Mouse (Mus musculus): ENCODE results near the gene Iqck.

Gene Iqck

DNA sequence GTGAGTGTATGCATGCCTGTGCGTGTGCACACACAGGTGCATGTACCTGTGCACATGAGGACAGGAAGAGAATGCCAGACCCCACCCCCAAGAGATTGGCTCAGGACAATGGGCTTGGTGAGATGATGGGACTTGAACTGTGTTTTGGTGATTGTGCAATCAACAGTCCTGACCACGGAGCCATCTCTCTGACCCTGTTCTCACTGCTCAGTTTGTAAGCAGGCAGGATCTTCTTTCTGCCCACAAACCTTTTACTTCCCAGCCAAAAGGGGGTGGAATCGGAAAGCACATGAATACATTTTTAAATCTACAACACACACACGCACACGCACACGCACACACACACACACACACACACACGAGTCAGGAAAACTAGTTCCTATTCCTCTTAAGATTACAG is 56.0 kb downstream of the Iqck start:
- DNase-seq (ENCODE audit: low read depth, low spot score) = no peak

DNA sequence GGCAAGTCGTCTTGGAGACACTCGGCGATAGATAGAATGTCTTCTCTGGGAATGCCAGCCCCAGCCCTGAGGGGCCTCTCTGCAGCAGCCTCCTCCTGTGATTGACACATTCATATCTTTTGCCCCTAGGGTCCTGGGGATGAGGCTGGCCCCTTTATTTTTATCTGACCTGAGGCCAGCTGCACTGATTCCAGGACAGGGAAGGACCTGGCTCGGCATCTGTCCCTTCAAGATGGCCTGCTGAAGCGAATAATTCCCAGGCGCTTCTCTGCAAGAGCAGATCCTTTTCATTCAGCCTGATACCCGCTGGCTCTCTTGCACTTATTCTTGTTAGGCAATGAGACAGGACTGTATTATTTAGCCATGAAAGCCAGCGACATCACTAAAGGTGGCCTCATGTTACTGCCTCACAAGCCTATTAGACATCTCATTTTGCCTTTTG is 56.5 kb downstream of the Iqck start:
- no peak for DNase-seq (ENCODE audit: low read depth, low spot score)

DNA sequence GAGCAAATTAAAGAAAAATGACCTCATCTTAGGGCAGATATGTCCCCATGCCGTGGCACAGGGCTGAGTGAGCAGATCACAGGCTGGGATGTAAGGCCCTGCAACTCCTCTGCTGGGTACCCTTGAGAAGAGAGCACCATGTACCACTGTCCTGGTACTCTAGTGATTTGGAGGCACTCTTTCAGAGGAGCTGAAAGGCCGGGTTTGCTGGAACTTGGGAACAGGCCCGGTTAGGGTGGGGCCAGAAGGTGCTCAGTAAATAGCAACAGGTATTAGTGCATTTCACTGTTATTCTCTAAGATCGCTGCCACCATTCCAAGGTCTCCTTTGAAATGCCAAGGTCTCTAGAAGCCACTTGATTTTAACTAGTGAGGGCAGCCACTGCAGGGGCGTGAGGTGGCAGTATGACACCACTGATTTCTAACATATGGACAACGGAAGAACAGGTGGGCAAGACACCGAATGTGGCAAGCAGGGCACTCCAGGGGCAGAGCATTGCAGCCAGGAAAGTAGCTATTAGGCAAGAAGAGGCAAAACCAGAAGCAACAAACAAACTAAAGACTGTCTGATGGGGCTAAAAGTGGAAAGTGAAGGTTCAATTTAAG is 59.1 kb downstream of the Iqck start:
- no peak for DNase-seq (ENCODE audit: low read depth, low spot score)

DNA sequence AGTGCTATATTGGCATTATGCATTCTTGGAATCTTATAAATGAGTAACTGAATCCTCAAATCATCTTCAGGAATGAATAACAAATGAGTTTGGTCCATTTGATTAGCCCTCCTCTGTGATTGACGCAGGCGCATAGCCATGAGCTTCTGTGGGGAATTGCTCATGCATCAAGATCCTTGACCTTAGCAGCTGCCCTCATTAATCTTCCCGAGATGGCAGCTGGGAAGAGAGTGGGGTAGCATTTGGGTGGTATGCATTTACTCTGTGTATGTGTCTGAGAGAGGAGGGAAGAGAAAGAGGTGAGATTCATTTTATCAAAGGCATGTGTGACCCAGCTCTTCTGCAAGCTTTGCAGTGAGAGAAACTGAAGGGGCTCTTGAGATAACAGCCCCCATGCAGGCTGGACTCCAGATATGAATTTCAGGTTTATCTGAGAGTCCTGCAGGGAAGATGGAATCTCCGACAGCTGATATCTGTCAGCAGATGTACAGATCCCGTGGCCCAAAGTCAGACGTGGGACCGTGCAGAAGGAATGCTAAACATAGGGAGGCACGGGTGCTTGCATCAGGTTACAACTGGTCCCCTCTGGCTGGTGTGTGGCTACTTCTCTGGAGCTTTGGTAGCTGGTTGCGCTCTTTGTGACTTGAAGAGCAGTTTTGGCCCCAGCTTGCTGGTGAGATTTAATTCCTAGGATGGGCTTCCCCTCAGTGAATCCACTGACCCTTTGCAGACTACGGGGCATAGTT is 63.9 kb downstream of the Iqck start:
- no peak for DNase-seq (ENCODE audit: low read depth, low spot score)

DNA sequence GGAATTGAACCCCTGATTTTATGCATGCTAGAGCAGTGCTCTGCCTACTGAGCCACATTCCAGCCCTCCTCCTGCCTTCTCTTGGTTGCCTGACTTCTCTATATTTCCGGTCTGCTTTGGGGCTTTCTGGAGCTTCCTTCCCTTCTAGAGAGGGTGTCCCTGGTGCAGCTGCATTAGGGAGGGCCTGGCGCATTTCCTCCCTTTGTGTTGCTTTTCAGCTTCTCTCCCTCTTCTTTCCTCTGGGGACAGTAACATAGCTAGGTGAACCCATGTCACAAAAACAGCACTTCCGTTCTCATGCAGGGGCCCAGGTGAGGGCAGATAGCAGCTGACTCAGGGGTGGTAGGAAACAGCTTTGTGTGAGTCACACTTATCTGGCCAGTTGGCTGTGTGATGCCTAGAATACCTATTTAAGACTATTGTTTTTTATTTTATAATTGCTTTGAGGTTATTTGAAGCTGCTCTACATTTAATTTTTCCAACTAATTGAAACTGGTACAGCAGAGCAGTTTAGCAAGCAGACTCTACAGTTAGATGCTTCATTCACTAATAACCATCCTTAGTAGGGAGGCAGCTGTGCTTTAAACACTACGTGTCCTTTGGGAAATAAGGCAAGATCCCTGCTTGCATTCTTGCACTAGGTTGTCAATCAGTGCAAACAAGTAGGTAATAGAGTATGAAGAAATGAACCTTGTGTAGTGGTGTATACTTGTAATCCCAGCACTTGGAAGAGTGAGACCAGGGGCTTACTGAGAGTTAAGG is 67.1 kb downstream of the Iqck start:
- DNase-seq (ENCODE audit: low read depth, low spot score) = no peak

DNA sequence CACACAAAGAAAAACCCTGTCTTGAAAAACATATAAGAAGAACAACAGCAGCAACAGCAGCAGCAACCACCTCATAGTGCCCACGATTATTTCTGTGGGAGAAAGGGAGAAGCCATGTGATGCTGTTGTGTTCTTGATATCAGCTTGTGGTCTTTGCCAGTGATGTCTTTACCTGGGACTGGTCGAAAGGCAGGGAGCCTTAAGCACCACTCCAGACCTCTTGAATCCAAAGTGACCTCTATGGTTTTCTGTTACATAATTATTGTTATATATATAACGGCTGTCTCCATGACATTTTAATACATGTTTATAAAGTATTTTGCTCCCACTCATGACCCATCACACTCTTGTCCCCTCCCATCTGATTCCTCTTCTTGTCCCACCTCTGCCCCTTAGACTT is 70.0 kb downstream of the Iqck start:
- DNase-seq (ENCODE audit: low read depth, low spot score) = no peak

DNA sequence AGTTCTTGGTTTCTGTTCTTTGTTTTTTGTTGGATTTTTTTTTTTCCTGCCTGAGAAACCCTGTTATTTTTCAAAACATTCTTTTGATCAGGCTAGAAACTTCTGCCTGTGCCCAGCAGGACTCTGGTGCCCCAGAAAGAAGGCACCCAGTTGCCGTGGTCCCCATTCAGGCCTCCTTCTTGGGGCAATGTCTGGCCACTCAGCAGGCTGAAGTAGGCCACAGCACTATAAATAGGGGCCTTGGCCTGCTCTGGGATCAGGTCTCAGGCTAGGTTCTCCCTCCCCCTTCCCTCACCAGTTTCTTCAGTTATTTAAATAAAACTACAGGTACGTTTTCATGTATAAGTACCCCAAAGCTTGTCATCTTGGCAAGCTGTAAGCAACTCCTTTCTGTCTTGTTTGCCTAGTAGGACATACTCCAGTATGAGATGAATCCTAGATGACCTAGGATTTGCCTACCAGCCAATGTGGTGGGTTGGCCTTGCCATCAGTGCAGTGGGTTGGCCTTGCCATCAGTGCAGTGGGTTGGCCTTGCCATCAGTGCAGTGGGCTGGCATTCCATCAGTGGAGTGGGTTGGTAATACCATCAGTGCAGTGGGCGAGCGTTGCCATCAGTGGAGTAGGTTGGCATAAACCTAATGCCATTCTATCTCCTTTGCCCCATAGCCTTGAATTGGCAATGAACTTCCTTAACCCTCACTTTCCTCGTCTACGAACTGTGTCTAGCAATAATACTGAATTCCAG is 71.1 kb downstream of the Iqck start:
- no peak for DNase-seq (ENCODE audit: low read depth, low spot score)

DNA sequence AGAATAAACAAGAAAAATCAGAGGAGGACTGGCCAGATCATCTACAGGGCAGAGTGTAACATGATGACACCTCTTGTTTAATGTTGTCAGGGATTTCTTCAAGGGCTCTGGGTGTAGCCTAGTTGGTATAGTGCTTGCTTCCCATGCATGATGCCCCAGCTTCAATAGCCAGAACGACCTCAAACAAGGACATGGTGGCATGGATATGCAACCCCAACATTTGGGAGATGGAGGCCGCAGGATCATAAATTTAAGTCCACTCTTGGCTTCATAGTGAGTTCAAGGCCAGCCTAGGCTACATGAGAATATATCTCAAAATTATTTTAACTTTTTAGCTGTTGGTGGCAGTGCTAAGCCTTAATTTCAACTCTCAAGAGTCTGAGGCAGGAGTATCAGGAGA is 71.7 kb downstream of the Iqck start:
- no peak for DNase-seq (ENCODE audit: low read depth, low spot score)

DNA sequence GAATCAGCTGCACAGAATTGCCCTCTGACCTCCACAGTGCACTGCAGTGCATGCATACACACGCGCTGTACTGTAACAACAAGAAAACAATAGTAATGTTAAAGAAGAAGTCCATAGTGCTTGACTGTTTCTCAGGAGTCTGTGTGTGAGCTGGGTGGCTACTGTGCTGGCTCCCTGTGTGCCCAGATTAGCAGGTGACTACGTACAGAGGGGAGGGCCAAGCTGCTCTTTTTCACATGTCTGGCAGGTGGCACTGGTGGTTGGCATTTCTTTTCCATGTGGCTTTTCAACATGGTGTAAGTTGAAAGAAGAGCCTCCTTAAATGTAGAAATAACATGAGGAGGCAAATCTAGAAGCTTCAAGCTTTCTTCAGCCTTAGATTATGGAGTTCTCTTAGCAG is 72.8 kb downstream of the Iqck start:
- no peak for DNase-seq (ENCODE audit: low read depth, low spot score)

DNA sequence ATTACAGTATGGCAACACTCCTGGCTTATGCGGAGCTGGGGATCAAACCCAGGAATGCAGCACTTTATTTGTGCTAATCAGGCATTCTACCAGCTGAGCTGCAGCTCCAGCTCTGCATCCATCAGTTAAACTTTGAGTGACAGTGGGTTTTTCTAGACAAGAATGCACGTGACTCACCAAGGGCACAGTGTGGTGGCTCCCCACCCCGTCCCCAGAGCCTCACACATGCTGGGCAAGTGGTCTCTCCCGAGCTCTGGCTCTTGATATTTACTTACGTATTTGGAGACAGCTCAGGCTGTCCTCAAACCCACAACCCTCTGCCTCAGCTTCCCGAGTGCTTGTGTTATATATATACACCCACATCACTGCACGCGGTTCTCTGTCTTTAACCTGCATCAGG is 73.4 kb downstream of the Iqck start:
- no peak for DNase-seq (ENCODE audit: low read depth, low spot score)

DNA sequence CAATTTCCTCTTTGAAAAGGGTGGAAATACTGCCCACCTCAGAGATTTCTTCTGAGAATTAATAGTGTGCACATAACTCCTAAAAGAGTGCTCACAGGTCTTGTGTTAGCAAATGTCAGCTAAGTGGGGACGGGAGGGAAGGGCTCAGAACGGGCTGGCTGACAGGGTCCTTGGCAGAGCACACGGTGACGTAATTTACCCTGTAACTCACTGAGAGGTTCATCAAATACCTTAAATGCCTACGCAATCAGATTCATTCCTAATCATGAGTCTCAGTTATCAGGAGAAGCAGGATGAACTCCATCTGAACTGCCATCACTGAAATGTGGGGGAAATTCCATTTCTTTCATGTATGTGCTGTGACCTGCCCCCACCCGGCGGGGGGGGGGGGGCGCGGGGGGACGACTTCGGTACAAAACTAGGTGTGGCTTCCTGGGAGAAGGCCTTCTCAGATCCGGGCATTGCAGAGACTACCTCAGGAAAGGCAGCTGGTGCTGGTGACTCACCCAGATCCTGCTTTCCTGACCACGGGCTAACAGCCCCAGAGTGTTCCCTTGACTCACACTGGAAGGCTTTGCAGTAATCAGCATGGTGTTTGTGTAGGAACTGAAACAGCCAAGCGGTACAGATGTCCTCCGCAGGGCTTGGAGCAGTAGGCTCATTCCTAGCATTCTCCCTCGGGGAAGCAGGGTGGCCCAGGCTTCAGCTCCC is 74.2 kb downstream of the Iqck start:
- DNase-seq (ENCODE audit: low read depth, low spot score) = no peak

DNA sequence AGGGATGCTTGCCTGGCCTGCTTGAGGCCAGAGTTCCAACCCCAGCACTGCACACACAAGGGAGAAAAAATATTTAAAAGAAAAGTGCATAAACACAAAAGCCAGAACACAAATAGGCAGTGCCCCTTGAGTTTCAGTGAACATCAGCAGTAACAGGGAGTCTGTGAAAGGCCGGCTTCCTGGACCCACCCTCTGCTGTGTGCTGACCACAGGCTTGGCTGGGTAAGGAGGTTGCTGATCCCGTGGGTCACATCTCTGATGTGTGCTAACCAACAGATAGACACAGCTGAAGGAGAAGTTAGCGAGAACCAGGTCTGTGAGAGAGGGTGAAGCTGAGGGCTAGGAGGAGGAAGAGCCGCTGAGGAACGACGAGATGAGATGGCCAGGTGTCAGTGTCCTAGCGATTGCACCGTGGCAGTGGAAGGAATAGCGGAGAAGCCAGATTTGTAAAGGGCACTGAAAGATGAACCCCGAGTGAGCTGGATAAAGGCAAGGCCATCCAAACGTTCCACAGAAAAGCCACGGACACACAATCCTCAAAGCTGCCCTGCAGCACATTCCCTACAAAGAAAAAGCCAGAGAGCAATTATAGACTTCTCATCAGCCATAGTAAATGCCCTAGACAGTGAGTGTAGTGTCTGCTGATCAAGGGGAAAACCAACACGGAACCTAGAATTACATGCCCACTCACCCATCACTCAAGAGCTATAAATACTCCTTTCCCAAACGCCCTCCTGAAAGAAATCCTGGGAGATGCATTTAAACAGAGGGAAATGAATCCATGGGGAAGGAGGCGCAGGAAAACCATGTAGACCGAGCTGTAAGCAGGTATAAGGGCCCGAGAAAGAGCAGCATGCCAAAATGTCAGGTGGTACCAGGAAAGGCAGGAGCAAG is 76.2 kb downstream of the Iqck start:
- no peak for DNase-seq (ENCODE audit: low read depth, low spot score)

DNA sequence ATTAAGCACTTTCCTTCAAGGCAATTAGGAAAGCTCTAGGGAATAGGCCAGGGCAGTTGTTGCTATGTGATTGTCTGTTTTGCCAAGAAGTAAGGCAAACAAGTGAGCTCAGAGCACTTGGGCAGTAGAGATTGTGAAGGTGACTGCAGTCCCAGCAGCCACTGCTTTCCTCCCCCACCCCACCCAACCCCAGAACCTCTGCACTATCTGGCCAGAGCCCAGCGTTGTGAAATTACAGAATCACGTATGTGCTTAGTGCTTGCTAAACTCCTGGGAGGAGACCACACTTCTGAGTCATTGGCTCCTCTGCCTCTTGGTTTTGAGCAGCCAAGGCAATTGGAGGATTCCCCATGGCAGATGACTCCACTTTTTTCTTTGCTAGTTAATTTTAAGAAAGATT is 79.8 kb downstream of the Iqck start:
- no peak for DNase-seq (ENCODE audit: low read depth, low spot score)

DNA sequence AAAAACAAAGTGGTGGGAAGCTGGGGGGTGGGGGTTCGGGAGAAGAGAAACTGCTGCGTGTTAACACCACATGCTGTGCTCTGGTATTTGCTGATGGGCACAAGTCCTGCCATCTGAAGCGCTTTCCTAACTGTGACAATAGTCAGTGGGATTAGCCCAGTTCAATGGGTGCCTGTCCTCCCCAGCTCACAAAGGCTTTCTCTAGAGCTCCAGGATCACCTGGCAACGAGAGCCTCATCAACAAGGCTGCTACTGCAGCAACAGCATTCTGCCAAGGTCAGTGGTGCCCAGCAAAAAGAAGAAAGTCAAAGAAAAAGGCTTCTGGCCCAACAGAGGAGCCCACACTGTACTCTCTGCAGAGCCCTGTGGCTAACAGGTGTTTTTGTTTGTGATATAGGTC is 81.3 kb downstream of the Iqck start:
- no peak for DNase-seq (ENCODE audit: low read depth, low spot score)

DNA sequence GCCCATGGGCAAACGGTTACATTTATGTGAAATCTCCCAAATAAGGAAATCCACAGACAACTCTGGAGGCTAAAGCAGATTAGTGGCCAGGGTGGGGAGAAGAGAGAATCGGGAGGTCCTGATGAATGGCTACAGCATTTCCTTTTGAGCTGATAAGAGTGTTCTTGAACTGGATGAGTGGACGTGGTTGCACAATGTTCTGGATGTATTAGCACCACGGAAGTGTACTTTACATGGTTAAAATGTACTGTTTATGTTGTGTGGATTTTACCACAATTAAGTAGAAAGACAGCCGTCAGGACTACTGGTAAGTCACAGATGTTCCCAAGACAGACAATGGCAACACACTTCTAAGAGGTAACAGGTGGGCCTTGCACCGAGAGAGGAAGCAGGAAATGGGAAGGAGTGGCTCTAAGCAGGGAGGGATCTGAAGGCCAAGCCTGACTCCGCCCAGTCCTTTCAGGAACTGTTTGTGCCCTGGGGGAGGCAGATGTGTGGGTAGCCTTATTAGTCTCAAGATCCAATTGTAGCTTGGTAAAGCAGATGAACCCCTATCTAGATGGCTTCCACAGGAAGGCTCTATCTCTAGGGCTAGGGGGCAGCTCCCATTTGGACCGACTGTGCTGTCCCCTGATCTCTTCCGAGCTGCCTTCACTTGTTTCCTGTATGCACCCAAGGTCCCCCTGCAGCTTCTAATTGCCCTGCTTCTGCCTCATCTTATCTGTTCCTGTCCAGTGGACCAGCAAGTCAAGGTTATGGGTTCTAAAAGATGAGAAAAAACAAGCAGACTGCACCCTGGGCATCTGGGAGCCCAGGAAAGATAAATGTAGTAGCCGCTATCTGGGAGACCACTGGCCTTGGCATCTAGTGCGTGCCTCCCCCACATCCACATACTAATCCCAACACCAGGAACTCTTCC is 82.2 kb downstream of the Iqck start:
- DNase-seq (ENCODE audit: low read depth, low spot score) = no peak

DNA sequence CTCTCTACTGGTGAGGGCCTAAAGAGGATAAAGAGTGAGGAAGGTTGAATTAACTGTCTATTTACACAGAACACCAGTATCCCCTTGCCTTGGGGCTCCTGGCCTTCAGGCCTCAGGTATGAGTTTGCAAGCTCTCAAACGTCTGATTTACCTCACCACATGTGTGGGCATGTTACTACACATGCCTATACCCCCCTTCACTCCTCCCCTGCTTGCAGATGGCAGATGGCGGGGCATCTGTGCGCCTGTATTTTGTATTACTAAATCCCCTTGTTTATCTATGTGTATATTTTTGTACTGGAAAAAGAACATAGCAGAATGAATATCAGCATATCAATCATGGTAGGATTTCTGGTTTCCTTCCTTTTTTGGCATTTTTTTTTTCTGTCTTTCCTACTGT is 86.7 kb downstream of the Iqck start:
- DNase-seq (ENCODE audit: low read depth, low spot score) = no peak

DNA sequence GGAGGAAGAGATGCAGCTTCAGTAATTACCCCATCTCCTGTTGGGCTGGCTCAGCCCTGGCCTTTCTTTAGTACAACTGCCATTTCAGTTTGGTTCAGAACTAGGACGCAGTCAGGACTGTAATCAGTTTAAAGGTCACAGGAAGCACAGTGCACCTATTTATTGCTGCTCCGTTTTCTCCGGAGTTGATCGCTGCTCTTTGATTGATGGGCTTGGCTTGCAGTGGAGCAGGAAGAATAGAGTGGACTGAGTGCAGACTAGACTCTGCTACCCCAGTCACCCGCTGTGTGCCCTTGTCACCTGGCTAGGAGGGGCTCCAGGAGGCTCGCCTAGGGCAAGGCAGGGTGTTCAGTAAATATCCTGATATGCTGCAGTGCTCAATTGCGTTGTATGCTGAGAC is 87.6 kb downstream of the Iqck start:
- DNase-seq (ENCODE audit: low read depth, low spot score) = no peak

DNA sequence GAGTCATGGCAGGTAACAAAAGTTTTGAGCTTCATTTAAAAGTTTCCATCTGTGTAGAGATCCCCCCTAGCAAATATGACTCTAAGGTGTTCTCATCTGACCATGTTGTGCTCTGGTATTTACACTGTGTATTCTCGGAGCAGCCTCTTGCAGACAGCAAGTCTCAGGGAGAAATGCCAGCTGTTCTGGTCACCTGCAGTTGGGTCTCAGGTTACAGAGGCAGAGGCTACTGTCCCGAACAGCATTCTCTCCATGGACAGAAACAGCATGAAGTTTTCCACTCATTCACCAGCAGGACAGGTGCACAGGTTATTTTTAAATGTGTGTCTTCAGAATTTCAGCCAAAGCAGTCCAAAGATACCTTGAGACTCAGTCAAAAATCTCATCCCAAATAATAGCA is 89.3 kb downstream of the Iqck start:
- no peak for DNase-seq (ENCODE audit: low read depth, low spot score)

DNA sequence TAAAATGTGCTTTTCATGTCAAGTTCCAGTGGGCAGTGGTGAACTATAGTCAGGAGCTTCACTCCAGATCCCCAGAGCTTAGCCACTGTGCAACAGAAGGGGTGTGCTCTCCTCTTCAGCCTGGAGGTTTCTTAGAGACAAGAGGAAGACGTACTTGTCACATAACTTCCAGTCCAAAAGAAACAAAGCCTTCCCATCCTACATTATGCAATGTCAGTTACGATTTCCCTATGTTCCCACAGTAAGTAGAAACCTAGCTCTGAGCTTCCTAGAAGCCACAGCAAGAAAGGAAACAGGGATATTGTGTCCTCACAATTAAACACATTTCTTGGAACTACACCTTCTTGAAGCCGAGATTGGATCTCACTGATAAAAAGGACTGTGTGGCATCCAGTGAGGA is 91.7 kb downstream of the Iqck start:
- no peak for DNase-seq (ENCODE audit: low read depth, low spot score)
